Mouse (Mus musculus) kidney, adult 9 months (tissue): ENCODE measurements around the gene Gm20388.

ENCODE experiments used
- DNase-seq: peaks from one replicate; pipeline ENCODE4 v3.0.0; 2022

The Gm20388 gene

DNA sequence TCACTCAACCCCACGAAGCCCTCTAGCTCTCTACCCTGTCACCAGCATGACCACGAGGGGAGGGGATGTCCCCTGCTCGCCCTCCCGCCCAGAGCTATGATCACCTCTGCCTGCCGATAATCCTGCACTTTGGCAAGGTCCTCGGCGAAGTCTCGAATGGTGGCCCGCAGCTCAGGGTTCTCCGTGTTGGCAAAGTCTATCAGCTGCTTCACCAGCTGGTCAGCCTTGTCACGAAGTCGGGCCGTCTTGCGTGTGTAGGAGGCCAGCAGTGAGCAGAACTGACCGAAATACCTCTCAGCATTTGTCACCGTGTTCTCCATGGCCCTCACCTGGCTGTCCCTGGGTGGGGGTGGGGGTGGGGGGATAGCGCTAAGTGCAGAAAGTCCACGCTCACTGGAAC is 264.0 kb downstream of the Gm20388 start:
- DNase-seq = no peak

DNA sequence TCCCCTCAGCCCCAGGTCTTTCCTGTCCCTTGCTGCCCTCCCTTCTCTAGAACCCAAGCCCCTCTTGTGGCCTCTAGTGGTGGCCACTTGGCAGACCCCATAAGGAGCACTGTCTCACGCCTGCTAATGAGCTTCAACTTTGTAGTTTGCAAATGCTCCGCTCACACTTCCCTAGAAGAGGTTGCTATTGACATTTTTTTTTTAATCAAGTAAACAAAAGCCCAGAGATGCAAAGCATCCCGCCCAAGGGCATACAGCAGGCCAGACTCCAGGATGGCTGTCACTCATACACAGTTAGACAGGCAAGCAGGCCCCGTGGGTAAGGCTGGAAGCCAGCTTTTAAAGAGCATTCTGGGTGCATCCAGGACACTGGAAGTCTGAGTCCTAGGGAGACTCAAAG is 266.0 kb downstream of the Gm20388 start:
- no peak for DNase-seq

DNA sequence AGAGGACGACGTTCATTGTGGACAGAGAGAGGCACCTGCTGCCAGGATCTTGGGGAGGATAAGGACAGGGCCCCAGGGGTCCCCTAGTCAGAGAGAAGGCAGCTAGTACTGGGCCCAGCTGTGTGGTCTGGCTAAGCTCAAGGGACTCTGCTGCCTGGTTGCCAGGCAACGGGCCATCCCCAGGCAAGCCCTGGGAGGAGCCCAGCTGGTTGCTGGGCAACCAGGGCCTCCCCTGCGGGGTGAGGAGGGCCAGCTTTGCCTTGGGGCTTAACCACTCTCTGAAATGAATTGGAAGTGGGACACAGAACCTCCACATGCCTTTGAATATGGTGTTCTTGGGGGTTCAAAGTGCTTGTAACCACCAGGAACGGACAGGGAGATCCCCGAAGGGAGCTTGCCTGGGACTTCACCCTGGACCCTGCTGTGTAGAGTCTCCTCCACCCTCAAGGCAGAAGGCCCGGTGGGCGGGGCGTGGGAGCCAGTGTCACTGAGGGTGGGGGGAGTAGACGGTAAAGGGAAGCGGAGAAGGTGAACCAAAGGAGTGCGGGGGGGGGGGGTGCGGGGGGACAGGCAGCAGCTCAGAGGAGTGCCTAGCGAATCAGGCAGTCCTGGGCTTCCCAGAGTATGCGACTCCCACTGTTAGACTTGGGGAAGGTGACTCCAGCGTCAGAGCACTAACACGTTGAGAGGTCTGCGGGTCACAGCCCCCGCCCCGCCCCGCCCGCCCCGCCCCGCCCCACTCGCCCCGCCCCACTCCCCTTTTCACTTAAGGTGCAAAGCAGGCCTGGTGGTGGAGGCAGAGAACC is 266.9 kb downstream of the Gm20388 start, which contains the start of gene Fam92b:
Gene Fam92b (minus strand): TSS at position 149 of the 806 bp plus-strand sequence.
- DNase-seq = no peak

DNA sequence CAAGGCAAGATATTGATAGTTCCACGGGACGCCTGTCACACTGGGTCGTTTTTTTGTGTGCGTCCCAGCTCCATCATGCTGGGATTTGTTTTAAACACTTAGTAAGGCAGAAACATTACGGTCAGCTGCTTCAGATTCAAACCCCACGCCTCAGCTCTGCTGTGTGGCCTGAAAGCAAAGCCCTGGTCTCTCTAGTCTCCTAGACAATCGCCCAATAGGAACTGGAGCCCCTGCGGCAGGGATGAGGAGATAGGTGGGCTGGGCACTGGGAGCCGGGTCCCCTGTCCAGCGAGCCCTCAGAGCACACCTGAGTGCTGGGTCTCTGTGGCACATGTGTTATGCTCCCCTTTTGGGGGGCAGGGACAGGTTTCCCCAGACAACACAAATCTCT is 267.5 kb downstream of the Gm20388 start:
- no peak for DNase-seq

DNA sequence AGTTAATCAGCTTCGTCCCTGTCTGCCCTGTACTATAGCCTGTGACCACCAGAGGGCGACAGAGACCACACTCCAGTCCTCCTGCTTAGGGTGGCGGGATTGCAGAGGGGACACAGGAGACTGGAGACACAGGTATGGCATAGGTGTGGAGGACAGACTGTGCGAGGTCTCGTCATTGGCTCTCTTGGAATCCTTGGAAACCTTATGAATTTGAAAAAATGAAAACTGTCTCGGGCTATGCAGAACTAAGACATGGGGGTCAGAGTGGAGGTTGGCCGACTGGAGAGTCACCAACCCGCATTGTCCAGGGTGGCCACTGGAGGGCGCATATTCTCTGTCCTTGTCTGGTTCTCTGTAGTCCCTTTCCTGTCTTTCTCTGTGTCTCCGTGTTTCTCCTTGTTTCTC is 268.4 kb downstream of the Gm20388 start:
- peak; percentile 92 for DNase-seq

DNA sequence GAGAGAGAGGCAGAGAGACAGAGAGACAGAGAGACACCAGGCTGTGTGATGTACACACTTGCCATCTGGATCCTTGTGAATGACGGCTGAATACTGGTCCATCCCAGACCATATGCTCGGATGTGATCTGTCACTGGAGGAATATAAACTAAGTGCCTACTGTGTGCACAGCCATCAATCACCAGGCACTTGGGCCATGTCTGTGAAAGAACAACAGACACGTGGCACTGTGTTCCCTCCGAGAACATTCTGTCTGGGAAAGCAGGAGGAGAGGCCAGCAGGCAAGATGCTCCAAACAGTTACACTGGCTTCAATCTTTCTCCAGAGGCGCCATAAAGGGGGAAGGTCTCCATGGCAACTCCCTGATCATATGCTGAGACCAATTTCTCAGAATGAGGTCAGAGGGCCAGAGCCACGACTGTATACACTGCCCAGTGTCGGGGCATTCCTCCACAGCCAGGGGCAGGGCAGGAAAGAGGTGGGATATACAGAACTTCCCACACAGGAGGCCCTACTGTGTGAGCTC is 269.9 kb downstream of the Gm20388 start:
- DNase-seq = no peak

DNA sequence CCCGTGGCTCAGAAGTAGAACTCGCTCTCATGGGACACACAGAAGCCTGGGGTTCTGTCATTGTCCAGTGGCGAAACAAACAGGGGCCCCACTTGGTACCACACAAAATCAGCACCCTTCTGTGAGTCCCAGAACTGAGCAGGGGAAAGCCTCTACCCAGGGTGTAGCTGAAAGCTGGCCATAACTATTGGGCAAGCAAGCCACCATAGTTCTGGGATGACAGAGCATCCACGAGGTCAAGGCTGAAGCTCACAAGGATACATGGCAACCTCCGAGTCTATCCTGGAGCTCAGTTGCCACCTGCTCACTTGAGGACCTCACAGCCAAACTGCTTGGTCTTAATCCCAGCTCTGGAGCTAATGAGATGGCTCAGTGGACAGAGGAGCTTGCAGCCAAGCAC is 270.6 kb downstream of the Gm20388 start:
- DNase-seq = no peak

DNA sequence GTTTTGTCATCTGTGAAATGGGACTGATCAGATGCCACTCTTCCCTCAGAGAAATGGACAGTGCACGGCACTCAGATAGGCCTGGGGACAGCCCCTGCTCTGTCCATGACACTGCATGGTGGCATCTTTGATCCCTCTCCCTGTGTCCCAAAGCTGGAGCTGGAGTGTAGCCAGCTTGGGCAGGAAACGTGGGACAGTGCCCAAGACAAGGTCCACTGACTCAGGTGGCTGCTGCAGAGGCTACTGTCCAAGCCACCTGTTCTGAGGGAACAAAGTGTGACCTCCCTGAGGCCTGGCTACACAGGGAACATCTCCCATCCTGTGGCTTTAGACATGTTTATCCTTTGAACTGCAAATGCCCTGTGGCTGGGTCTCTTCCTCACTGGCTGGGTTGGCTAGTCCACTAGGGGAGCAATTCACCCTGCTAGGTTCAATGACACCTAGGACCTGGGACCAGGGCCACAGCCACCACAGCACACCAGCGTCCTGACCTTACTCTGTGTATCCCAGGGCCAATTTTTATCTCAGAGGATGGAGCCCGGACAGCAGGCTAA is 271.3 kb downstream of the Gm20388 start:
- no peak for DNase-seq

DNA sequence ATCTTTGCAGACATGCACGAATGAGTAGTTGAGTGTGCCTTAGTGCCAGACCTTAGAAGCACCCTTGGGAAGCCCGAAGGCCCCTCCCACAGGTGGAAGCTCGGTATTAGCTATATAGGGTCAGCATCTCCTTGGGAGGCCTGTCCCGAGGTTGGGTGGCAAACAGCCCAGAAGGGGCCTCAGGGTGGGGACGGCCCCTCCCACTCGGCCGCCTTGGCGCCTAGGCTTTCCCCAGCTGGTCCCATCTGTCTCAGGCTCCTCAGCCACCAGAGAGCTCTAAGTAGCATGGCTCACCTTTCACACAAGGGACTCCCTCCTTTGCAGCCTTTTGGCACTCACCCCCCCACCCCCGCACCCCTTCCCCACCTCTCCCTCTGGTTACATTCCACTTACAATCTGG is 273.7 kb downstream of the Gm20388 start:
- no peak for DNase-seq

DNA sequence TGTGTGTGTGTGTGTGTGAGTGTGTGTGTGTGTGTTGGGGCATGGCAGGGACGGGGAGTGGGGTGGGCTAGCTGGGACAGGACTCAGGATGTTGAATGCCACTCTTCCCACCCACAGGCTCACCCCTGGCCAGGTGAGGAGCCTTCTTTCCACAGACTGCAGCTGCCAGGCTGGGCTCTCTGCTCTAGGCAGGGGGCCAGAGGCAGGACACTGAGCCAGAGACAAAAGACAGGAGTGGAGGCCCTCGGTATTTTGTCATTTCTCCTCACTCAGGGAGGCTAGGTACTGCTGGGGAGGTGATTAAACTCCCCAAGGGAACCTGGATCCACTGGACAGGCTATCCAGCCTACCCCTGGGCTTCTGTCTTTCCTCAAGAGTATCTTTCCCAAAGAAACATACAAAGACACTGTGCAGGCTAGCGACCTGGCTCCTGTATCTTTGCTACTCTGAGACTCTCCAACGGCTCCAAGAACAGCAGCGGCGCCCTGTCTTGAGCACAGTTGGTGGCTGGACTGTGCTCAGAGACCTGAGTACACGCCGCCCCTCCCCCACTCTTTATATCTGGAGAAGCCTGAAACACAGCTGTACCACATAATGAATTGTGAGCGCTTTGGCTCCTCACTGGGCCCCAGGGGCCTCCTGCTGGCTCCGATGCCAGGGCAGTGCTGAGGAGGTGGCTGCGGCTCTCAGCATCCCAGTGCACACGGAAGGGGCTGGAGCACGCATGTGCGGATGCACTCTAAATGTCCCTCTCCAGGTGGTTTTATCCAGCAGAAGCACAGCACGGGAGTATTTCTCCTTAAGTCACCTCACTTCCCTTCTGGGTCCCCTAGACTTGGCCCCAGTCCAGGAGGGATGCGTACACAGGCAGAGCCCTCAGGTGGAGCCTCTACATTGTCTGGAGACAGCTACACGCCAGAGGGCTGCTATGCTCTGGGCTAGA is 274.5 kb downstream of the Gm20388 start:
- DNase-seq = no peak

DNA sequence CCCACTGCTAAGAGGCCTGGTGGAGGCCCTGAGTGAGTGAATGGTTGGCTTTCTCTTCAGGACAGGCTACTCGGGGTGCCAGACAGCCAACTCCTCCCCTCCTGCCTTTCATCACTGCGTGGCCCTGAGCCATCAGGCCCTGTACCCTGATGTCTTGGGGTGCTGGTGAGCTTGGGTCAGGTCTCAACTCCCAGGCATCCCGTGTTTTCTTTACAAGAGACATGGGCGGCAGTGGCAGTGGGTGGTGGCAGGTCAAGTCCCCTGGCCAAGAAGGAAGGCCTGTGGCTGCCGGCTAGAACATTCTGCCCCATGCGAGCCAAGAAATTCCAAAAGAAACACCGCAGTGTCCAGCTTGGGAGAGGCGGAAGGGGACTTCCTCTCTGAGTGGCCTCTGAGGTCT is 275.8 kb downstream of the Gm20388 start:
- no peak for DNase-seq

DNA sequence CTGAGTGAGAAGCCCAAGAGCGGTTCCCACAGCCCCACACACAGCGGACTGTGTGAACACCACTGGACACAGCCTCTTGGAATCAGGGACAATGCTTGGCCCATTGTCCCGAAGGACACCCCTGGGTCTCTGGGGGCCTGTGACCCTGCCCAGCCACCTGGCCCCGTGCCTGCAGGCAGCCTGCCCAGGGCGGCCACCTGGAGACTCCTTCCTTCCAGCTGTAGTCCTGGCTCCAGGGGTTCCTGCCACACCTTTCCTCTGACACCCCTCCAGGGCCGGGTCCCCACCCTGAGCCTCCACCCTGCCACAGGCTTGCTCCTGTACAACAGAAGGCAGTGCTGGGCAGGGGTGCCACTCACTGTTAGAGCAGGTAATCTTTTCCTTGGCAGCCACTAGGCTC is 277.9 kb downstream of the Gm20388 start:
- peak; percentile 71 for DNase-seq

DNA sequence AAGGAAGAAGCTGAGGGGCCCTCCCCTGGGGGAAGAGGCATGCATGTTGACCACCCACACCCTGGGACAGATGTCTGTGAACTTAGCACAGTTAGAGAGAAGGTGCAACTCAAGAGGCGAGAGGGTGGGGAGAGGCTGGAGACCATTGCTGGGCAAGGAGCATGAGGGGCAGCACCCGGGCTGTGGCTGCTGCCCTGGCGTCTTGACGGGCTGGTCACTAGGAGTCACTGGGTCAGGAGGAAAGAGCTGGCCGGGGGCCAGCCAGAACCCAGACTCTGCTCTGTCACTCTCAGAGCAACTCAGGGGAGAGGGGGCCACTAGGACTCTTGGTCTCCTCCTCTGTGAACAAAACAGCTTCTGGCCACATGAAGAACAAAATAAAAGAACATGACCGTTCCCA is 278.8 kb downstream of the Gm20388 start:
- no peak for DNase-seq

DNA sequence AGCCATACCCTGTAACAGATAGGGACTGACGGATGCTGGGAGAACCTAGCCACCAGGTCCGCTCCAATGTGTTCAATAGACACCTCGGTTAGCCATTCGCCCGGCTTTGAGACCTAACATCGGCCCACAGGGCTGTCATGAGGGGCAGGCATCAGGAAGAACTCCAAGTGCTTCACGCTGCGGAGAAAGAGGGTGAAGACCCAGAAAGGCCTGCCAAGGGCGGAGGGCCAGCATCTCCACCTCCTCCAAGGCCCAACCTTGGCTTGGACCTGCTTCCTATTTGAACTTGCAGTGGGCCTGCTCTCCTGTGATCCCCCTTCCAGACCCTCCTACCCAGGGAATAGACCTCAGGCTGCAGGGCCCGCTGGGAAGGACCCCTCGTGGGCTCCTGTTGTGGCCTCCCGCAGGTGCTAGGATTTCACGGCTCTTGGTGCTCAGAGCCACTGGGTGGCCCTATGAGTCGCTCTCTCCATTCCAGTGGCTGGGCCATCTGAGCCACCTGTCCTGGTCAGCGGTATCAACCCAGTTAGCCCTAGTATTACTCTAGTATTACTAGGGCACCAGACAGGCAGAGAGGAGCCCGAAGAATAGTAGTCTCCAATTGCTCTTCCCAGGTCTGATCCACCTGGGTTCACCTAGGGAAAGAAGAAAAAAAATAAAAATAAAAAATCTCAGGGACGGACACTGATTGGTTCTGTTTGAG is 279.6 kb downstream of the Gm20388 start:
- DNase-seq = no peak

DNA sequence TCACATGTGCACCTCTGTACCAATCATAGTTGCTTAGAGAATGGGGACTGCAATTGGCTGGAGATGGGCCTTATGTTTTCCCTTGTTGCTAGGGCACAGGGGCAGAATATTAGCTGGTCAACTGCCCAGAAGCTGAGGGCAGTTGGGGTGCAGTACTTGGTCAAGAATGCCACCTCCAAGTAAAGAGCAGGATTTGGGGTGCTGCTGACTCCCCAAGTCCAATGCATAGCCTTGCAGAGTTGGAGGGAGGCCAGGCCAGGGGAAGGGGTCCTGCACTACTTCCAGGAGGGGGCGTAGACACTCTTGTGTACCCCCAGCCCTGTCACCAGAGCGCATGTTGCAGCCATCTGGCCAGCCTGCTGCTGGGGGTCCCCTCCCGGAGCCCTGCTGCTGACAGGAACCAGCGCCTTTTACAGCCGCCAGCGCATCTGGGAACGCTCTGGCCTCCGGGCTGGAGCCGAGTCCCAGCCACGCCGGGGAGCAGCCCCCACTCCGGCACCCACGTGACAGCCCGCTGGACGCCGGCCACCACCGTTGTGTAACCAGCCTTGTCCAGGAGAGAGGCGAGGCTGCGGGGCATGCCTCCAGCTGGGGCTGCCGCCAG is 280.3 kb downstream of the Gm20388 start:
- DNase-seq = peak; percentile 95

DNA sequence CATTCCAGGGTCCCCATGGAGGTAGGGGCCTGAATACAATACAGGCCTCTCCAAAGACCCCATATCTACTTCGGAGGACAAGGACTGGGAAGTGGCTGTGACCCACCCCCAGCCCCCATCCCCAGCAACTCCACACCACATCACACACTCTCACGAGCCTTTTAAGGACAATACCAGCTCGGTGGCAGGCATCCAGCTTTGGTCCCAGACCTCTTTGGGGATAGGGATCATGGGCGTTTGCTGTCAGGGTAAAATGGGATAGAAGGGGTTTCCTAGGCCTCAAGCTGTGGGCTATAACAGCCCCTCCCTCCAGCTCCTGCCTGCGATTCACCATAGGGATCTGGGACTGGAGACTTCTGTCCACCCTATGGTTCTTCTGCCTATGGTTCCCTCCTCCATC is 281.0 kb downstream of the Gm20388 start:
- no peak for DNase-seq

DNA sequence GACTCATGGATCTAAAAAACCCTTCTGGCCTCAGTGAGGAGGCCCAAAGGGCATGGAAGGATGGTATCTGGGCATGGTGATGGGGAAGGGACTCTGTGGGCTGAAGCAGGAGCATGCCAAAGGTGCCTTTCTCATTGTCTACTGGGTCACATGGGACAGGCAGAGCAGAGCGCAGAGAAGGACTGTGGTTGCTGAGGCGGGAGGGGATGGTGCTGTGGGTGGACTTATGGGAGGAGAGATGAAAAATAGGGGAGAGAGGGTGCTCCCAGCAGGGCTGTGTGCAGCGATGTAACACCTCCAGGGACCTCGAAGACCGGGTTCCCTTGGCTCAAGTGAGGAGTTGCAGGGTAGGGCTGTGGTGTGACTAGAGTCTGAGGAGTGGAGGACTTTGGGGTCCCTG is 281.5 kb downstream of the Gm20388 start:
- DNase-seq = no peak

DNA sequence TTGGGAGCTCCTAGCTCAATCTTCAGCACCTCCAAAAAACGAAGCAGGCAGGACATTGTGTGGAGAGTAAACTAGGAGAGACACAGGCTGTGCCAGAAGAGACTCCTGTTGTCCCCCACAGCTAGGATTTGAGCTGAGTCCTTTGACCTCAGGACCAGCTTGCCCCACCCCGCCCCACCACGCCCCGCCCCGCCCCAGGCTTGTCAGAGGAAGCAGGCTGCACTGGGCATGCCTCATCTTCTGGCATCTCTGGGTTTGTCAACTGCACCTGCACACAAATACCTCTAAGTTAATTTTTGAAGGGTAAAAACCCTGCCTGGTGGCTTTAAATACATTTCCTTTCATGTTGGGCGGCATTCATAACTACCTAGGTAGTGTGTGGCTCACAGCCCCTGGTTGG is 290.7 kb downstream of the Gm20388 start:
- DNase-seq = no peak

DNA sequence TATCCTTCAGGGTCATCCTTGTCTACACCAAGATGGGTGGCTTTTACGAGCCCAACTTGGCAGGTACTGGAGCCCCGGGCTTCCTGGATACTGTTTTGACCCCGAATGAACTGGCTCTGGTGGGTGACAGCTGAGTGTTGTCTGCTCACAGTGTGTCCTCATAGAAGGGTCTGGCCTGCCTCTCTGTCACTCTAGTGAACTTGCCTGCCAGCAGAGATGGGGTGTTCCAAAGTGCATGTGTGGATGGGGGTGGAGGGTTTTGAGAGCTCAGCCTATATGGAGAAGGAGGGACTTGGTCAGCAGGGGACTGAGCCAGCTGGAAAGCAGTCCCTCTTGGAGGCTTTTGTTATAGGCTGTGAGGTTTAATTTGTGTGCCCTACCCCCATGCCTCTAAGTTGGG is 291.9 kb downstream of the Gm20388 start:
- no peak for DNase-seq

DNA sequence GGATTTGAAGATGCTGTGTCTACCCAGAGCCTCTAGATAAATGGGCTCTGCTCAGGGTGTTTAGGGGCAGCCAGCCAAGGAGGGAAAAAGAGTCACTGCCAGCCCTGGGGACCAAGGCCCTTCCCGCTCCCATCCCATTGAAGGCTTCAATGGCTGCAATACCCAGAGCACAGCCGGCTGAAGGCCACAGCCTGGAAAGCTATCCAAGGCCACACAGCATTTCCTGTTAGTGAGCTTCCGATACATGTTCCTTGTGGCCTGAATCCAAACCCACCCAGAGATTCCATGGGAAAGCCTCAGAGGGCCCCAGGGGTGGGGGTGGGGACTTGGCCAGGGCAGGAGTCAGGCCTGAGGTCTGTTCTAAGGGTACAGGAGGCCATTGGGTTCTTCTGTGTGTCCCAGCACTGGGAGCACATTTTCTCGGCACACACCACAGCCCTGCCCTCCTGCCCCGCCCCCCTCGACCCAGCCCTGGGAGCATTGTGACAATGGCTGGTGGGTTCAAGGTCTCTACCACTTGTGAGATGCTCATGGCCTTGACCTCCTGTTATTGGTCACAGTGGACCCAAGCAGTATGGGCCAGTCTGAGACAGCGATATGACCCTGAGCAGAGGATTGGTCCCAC is 294.2 kb downstream of the Gm20388 start:
- peak; percentile 67 for DNase-seq

DNA sequence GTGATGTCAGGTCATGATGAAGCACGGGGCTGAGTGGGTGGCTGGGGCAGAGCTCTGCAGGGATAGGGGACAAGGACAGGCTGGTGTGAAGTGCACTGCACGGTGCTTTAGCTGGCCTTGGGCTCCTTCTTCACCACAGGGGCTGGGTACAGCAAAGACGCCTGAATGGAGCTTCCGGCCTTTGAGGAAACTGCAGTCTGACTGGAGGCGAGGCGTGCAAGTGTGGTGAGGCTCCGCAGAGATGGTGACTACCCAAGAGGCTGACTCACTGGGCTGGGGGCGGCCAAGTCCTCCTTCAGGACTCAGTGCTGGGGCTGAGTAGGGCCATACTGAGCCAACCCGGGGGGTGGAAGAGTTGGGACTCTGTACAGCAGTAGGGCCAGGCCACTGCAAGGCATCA is 295.3 kb downstream of the Gm20388 start:
- no peak for DNase-seq

DNA sequence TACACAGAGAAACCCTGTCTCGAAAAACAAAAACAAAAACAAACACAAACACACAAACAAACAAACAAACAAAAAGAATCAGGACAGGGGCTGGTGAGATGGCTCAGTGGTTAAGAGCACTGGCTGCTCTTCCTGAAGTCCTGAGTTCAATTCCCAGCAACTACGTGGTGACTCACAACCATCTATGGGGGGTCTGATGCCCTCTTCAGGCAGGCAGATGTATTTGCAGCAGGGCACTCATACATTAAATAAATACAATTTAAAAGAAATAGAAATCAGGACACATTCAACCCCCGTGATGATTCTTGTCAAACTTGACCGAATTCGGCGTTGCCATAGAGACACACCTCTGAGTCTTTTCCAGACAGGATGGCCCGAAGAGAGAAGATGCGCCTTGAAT is 296.7 kb downstream of the Gm20388 start:
- no peak for DNase-seq
